Mouse (Mus musculus) midbrain, embryonic 11.5 days (tissue): ENCODE results near the gene Csnk2a2. TPM values are rescaled to one million over a fixed set of nuclear protein-coding genes. Genes with fewer than 3 reads are reported as not detected.

Source experiments
- ATAC-seq: fragments of 200-750 bp; cut with Nextera tagmentation; 2 replicates; pipeline ENCODE4 v1.8.0; 2017; ENCODE audit warnings: moderate TSS enrichment, moderate library complexity; ENCODE audit not compliant: low FRiP score
- DNase-seq: peaks from one replicate; pipeline ENCODE4 v3.0.0; 2015; ENCODE audit warnings: low spot score; ENCODE audit errors: missing footprints
- H3K27ac ChIP-seq: fragments of 300-500 bp; sonication (generic); 2 replicates; pipeline ENCODE4 v1.5.1; 2014; ENCODE audit warnings: low read depth, low read length
- H3K27me3 ChIP-seq: fragments of 300-500 bp; sonication (generic); 2 replicates; pipeline ENCODE4 v1.6.1; 2014; ENCODE audit warnings: mild to moderate bottlenecking, low read length, moderate library complexity, mixed read lengths; ENCODE audit not compliant: control insufficient read depth, insufficient read depth
- H3K36me3 ChIP-seq: fragments of 300-500 bp; sonication (generic); 2 replicates; pipeline ENCODE4 v1.6.1; 2014; ENCODE audit warnings: mild to moderate bottlenecking, low read length, moderate library complexity, mixed read lengths; ENCODE audit not compliant: control insufficient read depth, insufficient read depth
- H3K4me1 ChIP-seq: fragments of 300-500 bp; sonication (generic); 2 replicates; pipeline ENCODE4 v1.6.1; 2014; ENCODE audit warnings: low read length; ENCODE audit not compliant: control insufficient read depth, insufficient read depth
- H3K4me2 ChIP-seq: fragments of 300-500 bp; sonication (generic); 2 replicates; pipeline ENCODE4 v1.6.1; 2014; ENCODE audit warnings: mild to moderate bottlenecking, moderate library complexity
- H3K4me3 ChIP-seq: fragments of 300-500 bp; sonication (generic); 2 replicates; pipeline ENCODE4 v1.5.1; 2014; ENCODE audit warnings: low read depth, low read length
- H3K9ac ChIP-seq: fragments of 300-500 bp; sonication (generic); 2 replicates; pipeline ENCODE4 v1.6.1; 2014; ENCODE audit warnings: low read length
- H3K9me3 ChIP-seq: fragments of 300-500 bp; sonication (generic); 2 replicates; pipeline ENCODE4 v1.6.1; 2016; ENCODE audit warnings: low read length; ENCODE audit not compliant: control insufficient read depth
- WGBS: fragments of 180-500 bp; shearing (Covaris S2); extraction: QIAGEN DNeasy Blood & Tissue Kit; methylation state at CpG from one replicate; pipeline ENCODE4 v1.1.7; 2014; 5-methylcytosine and 5-hydroxymethylcytosine counted together
- polyA plus RNA-seq: library from polyadenylated mRNA; unstranded; fragments of >200 nt; fragmentation: Nextera tagmentation; extraction: Ambion mirVana; gene quantifications from 2 replicates; pipeline ENCODE4 v1.2.1, GENCODE M21; 2014

Csnk2a2 gene
- polyA plus RNA-seq, 1 experiment from 2014 or later = 14.7 TPM

DNA sequence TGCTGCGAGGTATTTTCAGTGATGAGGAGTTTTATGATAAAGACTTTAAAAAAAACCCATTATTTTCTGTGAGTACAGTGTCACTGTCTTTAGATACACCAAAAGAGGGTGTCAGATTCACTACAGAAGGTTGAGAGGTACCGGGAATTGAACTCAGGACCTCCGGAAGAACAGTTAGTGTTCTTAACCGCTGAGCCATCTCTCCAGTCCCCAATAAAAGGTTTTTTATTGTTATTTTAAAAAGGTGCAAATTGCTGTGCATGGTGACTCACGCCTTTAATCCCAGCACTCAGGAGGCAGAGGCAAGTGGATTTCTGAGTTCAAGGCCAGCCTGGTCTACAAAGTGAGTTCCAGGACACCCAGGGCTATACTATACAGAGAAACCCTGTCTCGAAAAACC lies 5.6 kb upstream of the Csnk2a2 start:
- Histone ChIP-seq H3K27me3 (no peaks in the 10 kb centered on the region), H3K27ac (no peak overlapping the region), H3K4me1 (no peaks in the 10 kb centered on the region), H3K36me3 (no peaks in the 10 kb centered on the region), H3K4me2 (no peak overlapping the region), H3K9ac (no peak overlapping the region), H3K9me3 (no peaks in the 10 kb centered on the region), H3K4me3 (no peak overlapping the region)
- ATAC-seq = no peak
- 81% methylated on average over 6 of the region's 6 CpGs for WGBS
- DNase-seq = no peak

DNA sequence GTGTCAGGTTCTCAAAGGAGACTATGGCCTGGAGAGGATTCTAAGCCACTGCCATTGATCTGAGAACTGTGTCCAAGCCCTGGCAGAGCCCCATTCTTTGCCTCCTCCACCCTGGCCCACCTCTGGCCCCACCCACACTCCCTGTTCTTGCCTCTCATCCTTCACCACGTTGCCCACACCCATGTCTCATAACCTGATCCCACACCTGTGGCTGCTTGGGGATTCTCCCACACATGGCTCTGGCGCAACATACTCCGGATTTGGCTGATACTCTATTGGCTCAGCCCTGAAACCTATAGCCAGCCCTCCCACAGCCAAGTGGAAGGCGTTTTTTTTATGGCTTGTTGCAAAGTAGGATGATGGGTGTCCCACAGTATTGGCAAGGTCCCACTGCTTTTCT lies 2.2 kb upstream of the Csnk2a2 start:
- ATAC-seq = no peak
- Histone ChIP-seq H3K9ac (no peak overlapping the region), H3K36me3 (no peaks in the 10 kb centered on the region), H3K27ac (no peak overlapping the region), H3K4me2 (no peak overlapping the region), H3K4me1 (peaks cover 9% of the 10 kb centered on the region), H3K4me3 (no peak overlapping the region), H3K9me3 (no peaks in the 10 kb centered on the region), H3K27me3 (no peaks in the 10 kb centered on the region)
- WGBS = 74% methylated on average over 4 of the region's 4 CpGs
- no peak for DNase-seq

DNA sequence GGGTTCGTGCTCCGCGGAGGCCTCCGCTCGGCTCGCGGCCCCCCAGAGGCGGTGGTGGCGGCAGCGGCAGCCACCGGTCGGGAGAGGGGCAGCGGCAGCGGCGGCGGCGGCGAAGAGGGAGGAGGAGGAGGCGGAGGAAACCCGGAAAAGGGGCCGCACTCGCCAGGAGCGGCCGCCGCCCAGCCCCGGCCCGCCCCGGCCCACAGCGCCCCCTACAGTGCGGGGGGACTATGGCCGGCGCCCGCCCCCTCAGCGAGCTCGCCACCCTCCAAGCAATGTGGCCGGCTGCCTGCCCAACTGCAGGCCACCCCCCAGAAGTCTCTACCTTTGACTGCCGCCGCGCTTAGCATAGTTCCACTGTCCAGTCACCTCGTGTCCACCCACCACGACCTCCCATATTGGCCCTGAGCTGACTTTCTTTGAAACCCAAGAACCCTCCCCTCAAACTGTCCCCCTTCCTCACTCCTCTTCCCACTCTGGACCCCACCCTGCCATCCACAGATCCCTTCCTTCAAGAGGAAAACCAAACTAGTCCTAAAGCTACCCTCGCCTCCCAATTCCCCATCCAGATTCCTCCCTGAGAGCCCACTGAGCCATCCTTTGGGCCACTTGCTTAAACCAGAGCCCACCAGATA lies 1.0 kb downstream of the Csnk2a2 start:
- Histone ChIP-seq H3K9me3 (no peaks in the 10 kb centered on the region), H3K36me3 (no peaks in the 10 kb centered on the region; the same call in 1 of the 2 replicates), H3K4me2 (peak overlapping the region; percentile 46), H3K9ac (peak overlapping the region; percentile 96), H3K4me3 (peak overlapping the region; percentile 99), H3K27ac (no peak overlapping the region), H3K4me1 (peaks cover 9% of the 10 kb centered on the region), H3K27me3 (no peaks in the 10 kb centered on the region)
- DNase-seq (peak; percentile 99), ATAC-seq (peak; percentile 94)
- 0% methylated on average over 26 of the region's 42 CpGs for WGBS

DNA sequence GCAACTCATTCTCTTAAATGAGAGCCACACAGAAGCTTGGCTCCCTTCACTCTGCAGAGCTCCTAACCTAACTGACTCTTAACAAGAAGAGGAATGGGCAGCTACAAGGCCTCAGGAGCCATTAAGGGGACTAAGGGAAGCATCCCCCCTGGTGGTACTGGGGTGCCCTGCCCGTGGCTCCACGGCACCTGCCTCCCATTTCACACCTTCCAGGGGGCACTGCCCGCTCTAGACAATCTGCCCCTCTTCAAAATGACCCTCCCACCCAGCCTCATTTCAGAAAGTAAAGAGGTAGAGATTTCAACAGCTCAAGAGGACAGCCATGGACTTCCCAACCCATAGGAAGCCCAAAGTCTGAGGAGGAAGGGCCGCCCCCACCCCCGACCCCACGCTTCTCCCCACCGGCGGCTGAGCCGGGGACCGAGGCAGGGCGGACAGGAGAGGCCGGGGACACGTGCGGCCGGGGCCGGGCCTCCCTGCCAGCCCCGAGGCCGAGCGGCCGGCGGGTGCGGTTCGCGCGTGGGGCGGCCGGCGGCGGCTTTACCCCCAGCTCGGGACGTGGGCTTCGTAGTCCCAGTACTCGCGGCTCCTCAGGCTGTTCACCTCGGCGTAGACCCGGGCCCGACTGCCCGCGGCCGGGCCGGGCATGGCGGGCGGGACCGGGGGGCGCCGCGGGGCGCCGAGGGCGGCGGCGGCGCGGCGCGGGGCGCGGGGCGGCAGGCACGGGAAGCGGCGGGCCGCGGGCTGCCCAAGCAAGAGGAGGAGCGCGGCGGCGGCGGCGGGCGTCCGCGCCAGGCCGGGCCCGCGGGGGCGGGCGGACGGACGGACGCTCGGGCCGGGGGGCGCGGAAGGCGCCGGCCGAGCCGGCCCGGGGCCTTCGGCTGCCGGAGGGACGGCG lies 1.8 kb downstream of the Csnk2a2 start:
- Histone ChIP-seq H3K9ac (peak overlapping the region; percentile 96), H3K4me2 (peak overlapping the region; percentile 94), H3K4me3 (peak overlapping the region; percentile 99), H3K27me3 (no peaks in the 10 kb centered on the region), H3K36me3 (peaks cover 3% of the 10 kb centered on the region), H3K9me3 (no peaks in the 10 kb centered on the region), H3K4me1 (peaks cover 9% of the 10 kb centered on the region), H3K27ac (no peak overlapping the region)
- DNase-seq = no peak
- ATAC-seq = peak; percentile 46
- 1% methylated on average over 65 of the region's 95 CpGs for WGBS

DNA sequence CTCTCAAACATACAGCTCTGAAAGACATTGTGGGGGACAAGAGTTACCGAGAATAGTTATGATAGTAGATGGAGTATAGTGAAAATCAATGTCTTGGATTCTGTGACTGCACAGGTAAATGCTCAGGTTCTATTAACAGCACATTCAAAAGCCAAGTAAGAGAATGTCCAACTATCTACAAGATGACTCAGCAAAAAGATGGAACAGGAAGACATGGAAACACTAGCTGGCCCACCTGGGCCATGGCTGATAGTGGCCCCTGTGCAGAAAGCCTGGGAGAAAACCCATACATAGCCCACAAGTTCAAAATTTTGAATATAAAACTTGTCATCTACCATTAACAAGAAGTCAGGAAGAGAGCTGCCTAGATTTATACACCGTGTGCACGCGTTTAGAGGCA lies 19.8 kb downstream of the Csnk2a2 start:
- peaks cover 23% of the 10 kb centered on the region for H3K36me3 ChIP-seq
- no peak overlapping the region for H3K4me2 ChIP-seq
- WGBS = 97% methylated on average over 4 of the region's 4 CpGs
- no peaks in the 10 kb centered on the region for H3K27me3 ChIP-seq
- H3K4me1 ChIP-seq = no peaks in the 10 kb centered on the region
- H3K27ac ChIP-seq = no peak overlapping the region
- no peak for DNase-seq
- no peak overlapping the region for H3K4me3 ChIP-seq
- no peaks in the 10 kb centered on the region for H3K9me3 ChIP-seq
- no peak overlapping the region for H3K9ac ChIP-seq
- no peak for ATAC-seq

DNA sequence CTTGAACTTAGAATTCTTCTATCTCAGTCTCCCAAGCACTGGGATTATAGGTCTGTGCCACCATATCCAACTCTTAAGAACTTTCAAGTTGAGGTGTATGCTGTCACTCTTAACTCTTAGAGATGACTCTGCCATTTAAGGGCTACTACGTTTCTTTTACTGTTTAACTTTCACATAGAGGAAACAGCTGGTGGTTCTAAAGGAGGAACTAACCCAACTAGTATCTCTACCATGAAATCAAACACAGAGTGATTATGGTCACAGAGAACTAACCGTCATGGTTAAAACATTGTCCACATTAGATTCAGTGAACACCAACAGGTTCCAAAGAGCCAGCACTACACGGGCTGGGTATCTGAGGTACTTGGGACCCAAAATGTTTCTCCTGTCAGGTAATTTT lies 20.8 kb downstream of the Csnk2a2 start:
- 97% methylated on average over 3 of the region's 3 CpGs for whole genome bisulfite sequencing
- DNase-seq (no peak), ATAC-seq (no peak)
- no peaks in the 10 kb centered on the region for H3K4me1 ChIP-seq
- no peaks in the 10 kb centered on the region for H3K9me3 ChIP-seq
- peaks cover 21% of the 10 kb centered on the region for H3K36me3 ChIP-seq
- H3K4me3 ChIP-seq = no peak overlapping the region
- H3K4me2 ChIP-seq = no peak overlapping the region
- H3K27ac ChIP-seq = no peak overlapping the region
- H3K27me3 ChIP-seq = no peaks in the 10 kb centered on the region
- H3K9ac ChIP-seq = no peak overlapping the region

DNA sequence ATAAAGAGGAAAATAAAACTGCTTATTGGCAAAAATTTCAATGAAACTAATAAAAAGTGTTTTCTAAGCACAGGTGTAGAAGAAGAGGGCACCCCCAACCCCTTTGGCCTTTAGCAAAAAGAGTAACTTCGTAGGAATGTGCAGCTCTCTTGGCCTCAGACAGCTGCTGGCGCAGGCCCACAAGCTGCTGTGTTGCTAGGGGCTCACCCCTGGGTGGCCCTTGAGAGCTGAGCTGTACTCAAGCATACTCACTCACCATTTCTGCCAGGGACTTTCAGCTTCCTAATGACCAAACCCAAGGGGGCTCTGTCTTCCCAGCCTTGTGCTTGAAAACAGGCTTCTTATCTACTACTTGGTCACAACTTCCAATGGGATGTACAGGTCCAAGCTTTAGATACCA lies 23.3 kb downstream of the Csnk2a2 start:
- Histone ChIP-seq H3K27me3 (no peaks in the 10 kb centered on the region), H3K27ac (no peak overlapping the region), H3K9me3 (no peaks in the 10 kb centered on the region), H3K4me1 (no peaks in the 10 kb centered on the region), H3K4me2 (no peak overlapping the region), H3K4me3 (no peak overlapping the region), H3K36me3 (peaks cover 9% of the 10 kb centered on the region; the same call in 1 of the 2 replicates), H3K9ac (no peak overlapping the region)
- ATAC-seq (no peak), DNase-seq (no peak)
- 92% methylated on average over 2 of the region's 2 CpGs for WGBS

DNA sequence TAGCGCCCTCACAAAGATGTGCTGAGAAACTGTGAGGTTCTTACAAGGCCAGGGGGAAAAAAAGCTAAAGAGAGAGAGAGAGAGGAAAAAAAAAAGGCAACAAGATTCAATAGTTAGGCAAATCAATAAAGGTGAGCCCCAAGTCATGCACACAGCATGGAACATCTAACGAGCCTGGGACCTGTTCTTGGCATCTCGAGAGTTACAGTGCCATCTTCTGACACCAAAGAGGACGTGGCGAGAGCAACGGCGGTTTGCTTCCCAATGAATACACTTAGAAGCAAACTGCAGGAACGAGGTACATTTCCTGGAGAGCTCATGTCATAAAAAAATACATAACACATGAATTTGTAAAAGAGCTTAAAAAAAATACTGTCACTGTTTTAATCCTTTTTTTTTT lies 37.3 kb downstream of the Csnk2a2 start:
- peaks cover 15% of the 10 kb centered on the region; the same call in 1 of the 2 replicates for H3K36me3 ChIP-seq

DNA sequence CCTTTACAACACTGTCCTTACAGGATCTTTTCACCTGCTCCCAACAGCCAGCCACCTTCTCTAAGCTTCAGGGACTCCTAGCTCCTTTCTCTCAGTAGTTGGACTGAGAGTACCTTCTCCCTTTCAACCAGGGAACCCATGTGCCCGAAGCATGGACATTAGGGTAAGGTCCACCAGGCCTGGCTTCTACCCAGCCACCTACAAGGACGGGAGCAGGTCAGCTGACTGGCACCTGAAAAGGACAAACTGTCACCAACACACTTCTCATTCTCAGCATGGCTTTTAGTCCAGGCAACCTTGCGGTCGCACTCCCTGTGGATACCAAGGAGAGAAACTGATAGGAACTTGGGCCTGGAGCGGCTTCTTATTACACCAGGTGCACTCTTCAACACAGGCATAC lies 39.6 kb downstream of the Csnk2a2 start:
- ATAC-seq = no peak
- H3K36me3 ChIP-seq = peaks cover 13% of the 10 kb centered on the region; the same call in 1 of the 2 replicates

More for the DNA sequence above, 37.3 kb downstream of the Csnk2a2 start:
- ATAC-seq = no peak
- Histone ChIP-seq H3K4me3 (no peak overlapping the region), H3K9ac (no peak overlapping the region), H3K27ac (no peak overlapping the region), H3K4me2 (no peak overlapping the region), H3K4me1 (no peaks in the 10 kb centered on the region), H3K27me3 (no peaks in the 10 kb centered on the region), H3K9me3 (no peaks in the 10 kb centered on the region)
- DNase-seq = no peak
- WGBS = 76% methylated on average over 8 of the region's 8 CpGs

More for the DNA sequence above, 39.6 kb downstream of the Csnk2a2 start:
- Histone ChIP-seq H3K4me3 (no peak overlapping the region), H3K9me3 (no peaks in the 10 kb centered on the region), H3K27me3 (no peaks in the 10 kb centered on the region), H3K9ac (no peak overlapping the region), H3K27ac (no peak overlapping the region), H3K4me1 (no peaks in the 10 kb centered on the region), H3K4me2 (no peak overlapping the region)
- DNase-seq = no peak
- WGBS = 95% methylated on average over 5 of the region's 5 CpGs
